Mouse (Mus musculus) forebrain, embryonic 14.5 days (tissue): Measurements from ENCODE around the gene Bzw2. TPM values are rescaled to one million over a fixed set of nuclear protein-coding genes. Genes with fewer than 3 reads are reported as not detected.

ENCODE experiments used
- ATAC-seq: fragments of 200-750 bp; cut with Nextera tagmentation; 2 replicates; pipeline ENCODE4 v1.8.0; 2017; ENCODE audit warnings: mild to moderate bottlenecking, moderate library complexity
- DNase-seq: peaks from one replicate; pipeline ENCODE4 v3.0.0-alpha.2; 2015; ENCODE audit warnings: low spot score
- H3K27ac ChIP-seq: fragments of 300-500 bp; sonication (generic); 2 replicates; pipeline ENCODE4 v1.5.1; 2014; ENCODE audit warnings: low read depth, mild to moderate bottlenecking, control low read depth, low read length, moderate library complexity
- H3K27me3 ChIP-seq: fragments of 300-500 bp; sonication (generic); replicated peaks from 2 replicates; pipeline ENCODE4 v1.6.1; 2014; ENCODE audit warnings: low read length, control low read depth, mixed read lengths; ENCODE audit not compliant: control insufficient read depth, insufficient read depth
- H3K36me3 ChIP-seq: fragments of 300-500 bp; sonication (generic); 2 replicates; pipeline ENCODE4 v1.6.1; 2014; ENCODE audit warnings: low read length, control low read depth; ENCODE audit not compliant: control insufficient read depth, insufficient read depth
- H3K4me1 ChIP-seq: fragments of 300-500 bp; sonication (generic); 2 replicates; pipeline ENCODE4 v1.6.1; 2014; ENCODE audit warnings: antibody characterized with exemption, low read length, control low read depth; ENCODE audit not compliant: control insufficient read depth, insufficient read depth
- H3K4me2 ChIP-seq: fragments of 300-500 bp; sonication (generic); 2 replicates; pipeline ENCODE4 v1.6.1; 2014; ENCODE audit warnings: mild to moderate bottlenecking, control low read depth, low read length
- H3K4me3 ChIP-seq: fragments of 300-500 bp; sonication (generic); 2 replicates; pipeline ENCODE4 v1.5.1; 2014; ENCODE audit warnings: low read depth, low read length, control low read depth
- H3K9ac ChIP-seq: fragments of 300-500 bp; sonication (generic); 2 replicates; pipeline ENCODE4 v1.6.1; 2014; ENCODE audit warnings: mild to moderate bottlenecking, low read length, control low read depth, moderate library complexity
- H3K9me3 ChIP-seq: fragments of 300-500 bp; sonication (generic); replicated peaks from 2 replicates; pipeline ENCODE4 v1.6.1; 2016; ENCODE audit warnings: low read length, control low read depth, mixed read lengths; ENCODE audit not compliant: control insufficient read depth
- WGBS: fragments of 180-500 bp; shearing (Covaris S2); extraction: QIAGEN DNeasy Blood & Tissue Kit; methylation state at CpG from one replicate; pipeline ENCODE4 v1.1.7; 2014; 5-methylcytosine and 5-hydroxymethylcytosine counted together
- polyA plus RNA-seq: library from polyadenylated mRNA; unstranded; fragments of >200 nt; fragmentation: Nextera tagmentation; extraction: Ambion mirVana; gene quantifications from 2 replicates; pipeline ENCODE4 v1.2.1, GENCODE M21; 2014

The Bzw2 gene
- polyA plus RNA-seq, 1 experiment from 2014 or later = 541 TPM

DNA sequence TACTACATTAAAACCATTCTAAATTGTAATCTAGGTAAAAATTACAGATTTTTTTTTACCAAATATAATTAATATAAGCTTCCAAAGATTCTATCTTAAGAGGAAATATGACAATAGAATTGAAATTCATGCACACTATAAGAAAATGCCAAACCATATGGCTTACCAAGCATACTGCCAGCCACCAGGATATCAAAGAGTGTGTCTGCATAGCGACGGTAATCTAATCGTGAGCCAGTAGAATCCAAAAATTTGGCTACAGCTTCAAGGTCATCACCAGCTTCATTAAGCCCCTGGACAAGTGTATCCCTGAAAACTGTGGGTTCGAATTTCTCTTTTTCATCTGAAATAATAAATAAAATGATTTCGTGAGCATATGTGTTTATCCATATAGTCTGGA, 28.1 kb downstream of the Bzw2 start:
- H3K4me2 ChIP-seq = no peak overlapping the region
- ATAC-seq = no peak
- H3K4me3 ChIP-seq = no peak overlapping the region
- no peaks in the 10 kb centered on the region for H3K4me1 ChIP-seq
- DNase-seq = peak; percentile 4
- no peaks in the 10 kb centered on the region for H3K9me3 ChIP-seq
- peaks cover 44% of the 10 kb centered on the region for H3K36me3 ChIP-seq
- WGBS = 88% methylated on average over 5 of the region's 5 CpGs
- H3K27me3 ChIP-seq = no peaks in the 10 kb centered on the region
- no peak overlapping the region for H3K9ac ChIP-seq
- no peak overlapping the region for H3K27ac ChIP-seq

DNA sequence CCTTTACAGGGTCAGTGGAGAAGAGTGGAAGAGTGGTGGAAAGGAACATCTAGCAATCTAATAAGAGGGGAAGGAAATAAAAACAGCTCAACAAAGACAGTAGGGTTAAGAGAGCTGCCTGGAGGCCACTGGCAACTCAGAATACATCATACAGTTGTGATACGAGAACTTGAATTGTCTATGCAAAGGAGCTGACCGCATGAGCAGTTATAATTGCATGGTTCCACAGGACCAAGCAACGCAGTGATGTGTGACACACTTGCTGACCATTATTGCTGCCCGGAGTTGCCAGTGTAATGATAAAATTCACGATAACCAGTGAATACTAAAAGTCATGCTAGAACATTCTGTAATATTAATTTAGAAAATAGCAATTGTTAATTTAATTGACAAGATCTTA, 31.8 kb downstream of the Bzw2 start:
- H3K36me3 ChIP-seq = peaks cover 57% of the 10 kb centered on the region
- H3K9ac ChIP-seq = no peak overlapping the region
- ATAC-seq (no peak), DNase-seq (no peak)
- H3K4me2 ChIP-seq = no peak overlapping the region
- H3K4me3 ChIP-seq = no peak overlapping the region
- H3K27me3 ChIP-seq = no peaks in the 10 kb centered on the region
- 95% methylated on average over 5 of the region's 5 CpGs for WGBS
- H3K27ac ChIP-seq = no peak overlapping the region
- H3K9me3 ChIP-seq = no peaks in the 10 kb centered on the region
- H3K4me1 ChIP-seq = no peaks in the 10 kb centered on the region

DNA sequence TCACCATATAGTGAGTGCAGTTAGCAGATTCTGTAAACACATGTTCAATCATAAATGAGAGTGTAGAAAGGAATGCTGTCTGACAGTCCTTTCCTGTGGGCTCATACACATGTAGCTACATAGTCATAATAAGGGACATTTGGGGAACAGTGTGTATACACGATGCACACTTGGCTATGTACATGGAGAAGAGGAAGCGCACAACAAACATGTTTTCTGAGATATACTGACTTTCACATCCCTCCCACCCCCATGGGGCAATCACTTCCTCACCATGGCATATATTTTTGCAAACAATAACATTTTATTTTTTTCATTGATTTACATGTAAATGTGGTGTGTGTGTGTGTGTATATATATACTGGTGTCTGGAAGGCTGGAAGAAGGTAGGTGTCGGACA, 38.6 kb downstream of the Bzw2 start:
- Histone ChIP-seq H3K27ac (no peak overlapping the region), H3K27me3 (no peaks in the 10 kb centered on the region), H3K36me3 (peaks cover 85% of the 10 kb centered on the region), H3K9ac (no peak overlapping the region), H3K4me3 (no peak overlapping the region), H3K4me2 (no peak overlapping the region), H3K4me1 (no peaks in the 10 kb centered on the region), H3K9me3 (no peaks in the 10 kb centered on the region)
- ATAC-seq (no peak), DNase-seq (no peak)
- WGBS = 95% methylated on average over 3 of the region's 3 CpGs

DNA sequence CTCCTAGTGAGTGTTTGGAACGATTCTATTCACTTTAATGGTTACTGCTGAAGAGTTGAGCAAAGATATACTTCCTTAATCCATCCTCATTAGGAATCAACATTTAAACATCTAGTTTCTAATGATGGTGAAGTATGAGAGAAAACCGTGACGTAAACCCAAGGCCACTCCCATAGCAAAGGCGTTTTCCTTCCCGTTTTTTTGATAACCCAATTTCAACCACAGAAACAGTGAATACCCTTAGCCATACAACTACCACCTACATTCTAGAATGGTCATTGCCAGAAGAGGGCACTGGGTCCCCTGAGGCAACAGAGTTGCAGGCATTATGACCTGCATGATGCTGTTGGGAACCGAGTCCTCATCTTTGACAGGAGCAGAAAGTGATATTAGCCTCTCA, 40.7 kb downstream of the Bzw2 start:
- ATAC-seq (no peak), DNase-seq (no peak)
- Histone ChIP-seq H3K36me3 (peaks cover 86% of the 10 kb centered on the region), H3K27me3 (no peaks in the 10 kb centered on the region), H3K9ac (no peak overlapping the region), H3K27ac (no peak overlapping the region), H3K9me3 (no peaks in the 10 kb centered on the region), H3K4me1 (no peaks in the 10 kb centered on the region), H3K4me3 (no peak overlapping the region), H3K4me2 (no peak overlapping the region)
- 92% methylated on average over 6 of the region's 6 CpGs for WGBS

DNA sequence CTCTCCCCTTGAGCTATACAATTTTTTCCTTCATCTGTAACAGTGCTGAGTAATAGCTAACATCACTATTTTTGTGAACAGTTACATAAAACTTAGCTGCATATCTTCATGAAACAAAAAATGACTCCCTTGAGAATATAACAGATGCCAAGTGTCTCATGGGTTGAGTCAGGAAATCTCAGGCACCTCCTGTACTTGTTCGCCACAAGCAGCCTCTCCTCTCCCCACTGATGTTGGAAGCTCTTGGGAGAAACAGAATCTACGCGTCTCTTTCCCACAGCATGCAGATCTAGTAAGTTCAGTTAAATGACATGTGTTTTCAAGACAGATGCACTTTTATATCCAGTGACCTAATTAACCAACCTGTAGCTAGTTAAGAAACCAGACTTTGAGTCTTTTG, 45.8 kb downstream of the Bzw2 start:
- H3K36me3 ChIP-seq = peaks cover 88% of the 10 kb centered on the region
- no peaks in the 10 kb centered on the region for H3K4me1 ChIP-seq
- no peak overlapping the region for H3K27ac ChIP-seq
- no peaks in the 10 kb centered on the region for H3K27me3 ChIP-seq
- H3K9me3 ChIP-seq = no peaks in the 10 kb centered on the region
- 97% methylated on average over 3 of the region's 3 CpGs for WGBS
- DNase-seq = no peak
- H3K4me3 ChIP-seq = no peak overlapping the region
- no peak overlapping the region for H3K9ac ChIP-seq
- ATAC-seq = no peak
- H3K4me2 ChIP-seq = no peak overlapping the region

DNA sequence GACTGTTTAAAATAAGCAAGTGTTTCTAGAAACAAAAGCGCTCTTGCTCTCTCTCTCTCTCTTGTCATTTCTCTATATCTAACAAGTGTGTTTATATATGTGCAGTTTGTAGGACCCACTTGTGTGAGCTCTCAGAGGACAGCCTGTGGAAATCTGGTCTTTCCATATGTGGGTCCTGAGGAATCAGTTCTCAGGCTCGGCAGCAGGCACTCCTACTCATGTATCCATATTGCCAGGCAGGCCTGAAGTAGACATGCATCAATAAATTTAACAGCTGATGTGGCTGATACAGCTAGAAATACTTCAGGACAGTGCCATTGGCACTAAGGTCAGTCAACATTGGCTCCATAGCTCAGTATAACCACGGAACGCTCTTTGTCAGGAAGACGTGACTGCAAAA, 46.8 kb downstream of the Bzw2 start:
- Histone ChIP-seq H3K36me3 (peaks cover 86% of the 10 kb centered on the region), H3K9me3 (no peaks in the 10 kb centered on the region), H3K4me1 (no peaks in the 10 kb centered on the region), H3K27me3 (no peaks in the 10 kb centered on the region), H3K4me3 (no peak overlapping the region), H3K4me2 (no peak overlapping the region), H3K27ac (no peak overlapping the region), H3K9ac (no peak overlapping the region)
- DNase-seq (no peak), ATAC-seq (no peak)
- 93% methylated on average over 5 of the region's 5 CpGs for WGBS

DNA sequence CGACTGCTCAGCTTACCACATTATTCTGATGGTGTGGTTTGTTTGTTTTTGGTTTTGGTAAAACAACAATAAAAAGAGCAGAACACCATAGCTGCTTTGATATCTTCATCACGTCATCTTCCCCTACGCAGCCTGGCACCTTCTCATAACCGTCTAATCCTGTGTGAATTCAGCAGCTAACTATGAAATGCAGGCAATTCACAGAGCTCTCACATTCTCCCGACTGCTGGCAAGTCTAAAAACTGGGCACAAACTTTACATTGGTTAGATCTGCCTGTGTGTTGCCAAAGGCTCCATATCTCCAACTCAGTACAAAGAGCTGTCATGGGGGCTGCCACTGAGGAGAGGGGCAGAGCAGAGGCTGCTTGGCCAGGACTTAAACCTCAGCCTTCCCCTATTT, 47.4 kb downstream of the Bzw2 start:
- DNase-seq = peak; percentile 37
- Histone ChIP-seq H3K4me3 (no peak overlapping the region), H3K36me3 (peaks cover 83% of the 10 kb centered on the region), H3K4me1 (no peaks in the 10 kb centered on the region), H3K27me3 (no peaks in the 10 kb centered on the region), H3K9ac (no peak overlapping the region), H3K4me2 (no peak overlapping the region), H3K9me3 (no peaks in the 10 kb centered on the region), H3K27ac (no peak overlapping the region)
- peak; percentile 20; the same call in 1 of the 2 replicates for ATAC-seq
- WGBS = 87% methylated on average over 5 of the region's 5 CpGs

DNA sequence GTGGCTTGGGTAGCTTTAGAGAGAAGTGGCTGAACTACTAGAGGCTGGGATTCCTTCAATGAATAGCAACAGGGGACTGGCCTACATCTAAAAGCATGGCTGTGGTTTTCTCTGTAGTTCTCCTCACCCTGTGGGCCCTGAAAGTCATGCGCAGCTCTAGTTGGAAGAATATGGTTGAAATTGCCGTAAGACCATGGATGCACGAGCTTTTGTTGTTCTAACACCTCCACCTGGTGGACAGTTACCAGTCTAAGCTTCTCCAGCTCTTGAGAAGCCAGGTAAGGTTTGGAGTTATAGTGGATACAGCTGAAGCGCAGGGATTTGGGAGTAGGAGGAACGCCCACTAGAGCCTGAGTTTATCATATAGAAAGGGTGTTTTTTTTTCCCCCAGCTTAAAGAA, 49.4 kb downstream of the Bzw2 start:
- H3K36me3 ChIP-seq = peaks cover 73% of the 10 kb centered on the region

DNA sequence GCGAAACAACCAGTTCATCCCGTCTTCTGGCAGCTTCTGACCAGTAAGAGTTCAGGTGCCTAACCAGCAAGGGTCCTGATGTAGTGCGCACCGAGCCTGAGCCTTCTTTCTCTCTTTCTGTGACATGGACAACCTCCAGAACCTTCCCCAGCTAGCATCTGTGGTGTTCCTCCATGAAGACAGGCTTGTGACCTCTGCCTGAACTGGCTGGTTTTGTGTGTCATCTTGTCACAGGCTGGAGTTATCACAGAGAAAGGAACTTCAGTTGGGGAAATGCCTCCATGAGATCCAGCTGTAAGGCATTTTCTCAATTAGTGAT, 54.3 kb downstream of the Bzw2 start:
- H3K36me3 ChIP-seq = peaks cover 45% of the 10 kb centered on the region
- no peak overlapping the region for H3K4me3 ChIP-seq
- WGBS = 68% methylated on average over 4 of the region's 4 CpGs
- no peaks in the 10 kb centered on the region for H3K4me1 ChIP-seq
- ATAC-seq (peak; percentile 58), DNase-seq (no peak)
- H3K9ac ChIP-seq = no peak overlapping the region
- H3K27me3 ChIP-seq = no peaks in the 10 kb centered on the region
- no peaks in the 10 kb centered on the region for H3K9me3 ChIP-seq
- no peak overlapping the region for H3K27ac ChIP-seq
- H3K4me2 ChIP-seq = no peak overlapping the region

More for the DNA sequence above, 49.4 kb downstream of the Bzw2 start:
- no peaks in the 10 kb centered on the region for H3K9me3 ChIP-seq
- DNase-seq = no peak
- no peaks in the 10 kb centered on the region for H3K27me3 ChIP-seq
- H3K4me3 ChIP-seq = no peak overlapping the region
- H3K4me1 ChIP-seq = no peaks in the 10 kb centered on the region
- H3K4me2 ChIP-seq = no peak overlapping the region
- no peak overlapping the region for H3K9ac ChIP-seq
- ATAC-seq = no peak
- H3K27ac ChIP-seq = no peak overlapping the region
- 92% methylated on average over 5 of the region's 5 CpGs for WGBS
